Mouse (Mus musculus): ENCODE measurements around the gene Ccdc142. TPM values are rescaled to one million over a fixed set of nuclear protein-coding genes. Genes with fewer than 3 reads are reported as not detected.

Ccdc142 gene
- total and polyA plus RNA-seq, 2 experiments from 2014 or later = 5.6 to 15.3 TPM

GRCm38 (mm10) chr6:83117616-83118015, 16.2 kb downstream of the Ccdc142 start:
- no peak for ATAC-seq
- no peak overlapping the region for H3K4me2 ChIP-seq (ENCODE audit: low read depth)
- DNase-seq = no peak
- H3K36me3 ChIP-seq (ENCODE audit: insufficient read depth) = peaks cover 25% of the 10 kb centered on the region
- no peaks in the 10 kb centered on the region for H3K27me3 ChIP-seq (ENCODE audit: insufficient read depth, low read length)
- 92% methylated on average over 13 of the region's 13 CpGs for WGBS
- no peak overlapping the region for H3K27ac ChIP-seq (ENCODE audit: low read depth, low read length)
- no peak overlapping the region for H3K9ac ChIP-seq
- H3K4me1 ChIP-seq (ENCODE audit: insufficient read depth) = peaks cover 13% of the 10 kb centered on the region
- no peaks in the 10 kb centered on the region for H3K9me3 ChIP-seq (ENCODE audit: low read length)
- no peak overlapping the region for H3K4me3 ChIP-seq (ENCODE audit: low read depth, low read length)
- TF ChIP-seq CTCF (IDR thresholded peaks at IDR 0.05; ENCODE audit: low read depth) = no peak

- Histone ChIP-seq H3K4me1 (ENCODE audit: insufficient read depth) (peaks cover 14% of the 10 kb centered on the region), H3K4me3 (ENCODE audit: low read depth, low read length) (no peak overlapping the region), H3K9me3 (ENCODE audit: low read length) (no peaks in the 10 kb centered on the region), H3K36me3 (ENCODE audit: insufficient read depth) (peaks cover 25% of the 10 kb centered on the region), H3K9ac (no peak overlapping the region), H3K4me2 (ENCODE audit: low read depth) (no peak overlapping the region), H3K27me3 (ENCODE audit: insufficient read depth, low read length) (no peaks in the 10 kb centered on the region), H3K27ac (ENCODE audit: low read depth, low read length) (no peak overlapping the region)
- WGBS = 81% methylated on average over 11 of the region's 11 CpGs
- ATAC-seq (no peak), DNase-seq (no peak)
- TF ChIP-seq CTCF (IDR thresholded peaks at IDR 0.05; ENCODE audit: low read depth) = no peak
Measured at GRCm38 (mm10) chr6:83118369-83118768, 17.0 kb downstream of the Ccdc142 start.

GRCm38 (mm10) chr6:83118825-83119733, 17.7 kb downstream of the Ccdc142 start:
- peaks cover 16% of the 10 kb centered on the region for H3K4me1 ChIP-seq (ENCODE audit: insufficient read depth)
- H3K27me3 ChIP-seq (ENCODE audit: insufficient read depth, low read length) = no peaks in the 10 kb centered on the region
- no peak overlapping the region for H3K4me3 ChIP-seq (ENCODE audit: low read depth, low read length)
- TF ChIP-seq CTCF (IDR thresholded peaks at IDR 0.05; ENCODE audit: low read depth) = no peak
- no peak overlapping the region for H3K4me2 ChIP-seq (ENCODE audit: low read depth)
- no peak overlapping the region for H3K27ac ChIP-seq (ENCODE audit: low read depth, low read length)
- ATAC-seq = no peak
- 77% methylated on average over 14 of the region's 14 CpGs for WGBS
- no peak for DNase-seq
- no peaks in the 10 kb centered on the region for H3K9me3 ChIP-seq (ENCODE audit: low read length)
- no peak overlapping the region for H3K9ac ChIP-seq
- peaks cover 25% of the 10 kb centered on the region for H3K36me3 ChIP-seq (ENCODE audit: insufficient read depth)

- H3K27ac ChIP-seq (ENCODE audit: low read depth, low read length) = no peak overlapping the region
- peaks cover 22% of the 10 kb centered on the region for H3K4me1 ChIP-seq (ENCODE audit: insufficient read depth)
- H3K9ac ChIP-seq = no peak overlapping the region
- no peaks in the 10 kb centered on the region for H3K27me3 ChIP-seq (ENCODE audit: insufficient read depth, low read length)
- WGBS = 80% methylated on average over 7 of the region's 7 CpGs
- peaks cover 25% of the 10 kb centered on the region for H3K36me3 ChIP-seq (ENCODE audit: insufficient read depth)
- ATAC-seq = no peak
- no peak overlapping the region for H3K4me3 ChIP-seq (ENCODE audit: low read depth, low read length)
- no peak for TF ChIP-seq CTCF (IDR thresholded peaks at IDR 0.05; ENCODE audit: low read depth)
- peak overlapping the region; percentile 93; the same call in 1 of the 2 replicates for H3K4me2 ChIP-seq (ENCODE audit: low read depth)
- DNase-seq = no peak
- H3K9me3 ChIP-seq (ENCODE audit: low read length) = no peaks in the 10 kb centered on the region
Measured at GRCm38 (mm10) chr6:83119734-83120051, 18.3 kb downstream of the Ccdc142 start.

GRCm38 (mm10) chr6:83120930-83121862, 19.8 kb downstream of the Ccdc142 start, which contains the start of gene Wbp1:
Gene Wbp1 (minus strand): TSS chr6:83121559.
- H3K4me1 ChIP-seq (ENCODE audit: insufficient read depth) = peaks cover 22% of the 10 kb centered on the region

GRCm38 (mm10) chr6:83121863-83122710, 20.7 kb downstream of the Ccdc142 start:
- Histone ChIP-seq H3K36me3 (ENCODE audit: insufficient read depth) (peaks cover 24% of the 10 kb centered on the region), H3K27me3 (ENCODE audit: insufficient read depth, low read length) (no peaks in the 10 kb centered on the region), H3K9ac (peak overlapping the region; percentile 70), H3K4me2 (ENCODE audit: low read depth) (peak overlapping the region; percentile 93), H3K4me3 (ENCODE audit: low read depth, low read length) (peak overlapping the region; percentile 70), H3K27ac (ENCODE audit: low read depth, low read length) (peak overlapping the region; percentile 88), H3K4me1 (ENCODE audit: insufficient read depth) (peaks cover 22% of the 10 kb centered on the region), H3K9me3 (ENCODE audit: low read length) (no peaks in the 10 kb centered on the region)
- WGBS = 6% methylated on average over 40 of the region's 52 CpGs
- DNase-seq (no peak), ATAC-seq (peak; percentile 38)
- no peak for TF ChIP-seq CTCF (IDR thresholded peaks at IDR 0.05; ENCODE audit: low read depth)

More at GRCm38 (mm10) chr6:83120930-83121862, 19.8 kb downstream of the Ccdc142 start, which contains the start of gene Wbp1:
- Histone ChIP-seq H3K9me3 (ENCODE audit: low read length) (no peaks in the 10 kb centered on the region), H3K4me3 (ENCODE audit: low read depth, low read length) (peak within 1 kb of the TSS; percentile 70), H3K4me2 (ENCODE audit: low read depth) (peak within 1 kb of the TSS; percentile 93), H3K9ac (peak within 1 kb of the TSS; percentile 70), H3K27ac (ENCODE audit: low read depth, low read length) (peak within 1 kb of the TSS; percentile 88), H3K27me3 (ENCODE audit: insufficient read depth, low read length) (no peaks in the 10 kb centered on the region), H3K36me3 (ENCODE audit: insufficient read depth) (peaks cover 25% of the 10 kb centered on the region)
- DNase-seq = peak; percentile 98
- WGBS = under 1% methylated on average over 38 of the region's 38 CpGs
- no peak for TF ChIP-seq CTCF (IDR thresholded peaks at IDR 0.05; ENCODE audit: low read depth)
- peak; percentile 96 for ATAC-seq
